Mouse (Mus musculus): ENCODE data around the gene Mri1. TPM values are rescaled to one million over a fixed set of nuclear protein-coding genes. Genes with fewer than 3 reads are reported as not detected.

Gene Mri1
- total and polyA plus RNA-seq, 3 experiments, result 10.8 to 20.8 (median 12.0) TPM

DNA sequence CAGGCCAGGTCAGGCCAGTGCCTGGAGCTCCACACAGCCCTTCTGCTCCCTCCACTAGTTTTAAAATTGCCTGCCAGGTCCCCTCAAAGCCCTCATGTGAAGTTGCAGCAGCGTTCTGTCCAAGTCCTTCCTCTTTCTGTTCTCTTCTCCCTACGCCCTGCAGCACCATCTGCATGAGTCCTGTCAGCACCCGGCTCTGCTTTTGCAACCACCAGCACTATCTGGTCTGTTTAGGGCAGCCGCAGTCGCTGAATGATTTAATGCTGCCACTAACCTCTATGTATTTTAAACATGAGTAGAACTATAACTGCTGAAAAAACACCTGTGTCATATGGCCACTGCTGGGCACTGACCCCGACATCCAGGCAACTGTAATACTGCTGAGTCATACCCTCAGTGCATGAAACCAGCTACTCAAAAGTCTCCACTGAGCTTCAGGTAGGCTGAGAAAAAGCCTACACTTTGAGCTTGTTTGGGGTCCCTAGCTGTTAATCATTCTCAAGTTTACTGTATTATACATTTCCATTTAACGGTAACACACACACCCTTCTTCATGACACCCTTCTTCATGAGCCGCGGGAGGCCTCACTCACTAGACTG, 34.5 kb downstream of the Mri1 start:
- intact Hi-C loops (cut with DNase I), result no loop called here
- TF ChIP-seq CTCF (IDR thresholded peaks at IDR 0.05), result no peak
- no peak for TF ChIP-seq EP300 (IDR thresholded peaks at IDR 0.05; ENCODE audit: insufficient read depth, low read depth, low read length)
- no peak for TF ChIP-seq POLR2A (IDR thresholded peaks at IDR 0.05; ENCODE audit: insufficient read depth, low read depth, low read length)
- WGBS, result 85% methylated on average over 9 of the region's 9 CpGs
- no peak overlapping the region for H3K4me3 ChIP-seq
- H3K27me3 ChIP-seq (ENCODE audit: control insufficient read depth, insufficient read depth, low read length), result no peaks in the 10 kb centered on the region
- H3K27ac ChIP-seq, result no peak overlapping the region; the same call in 1 of the 2 replicates
- H3K36me3 ChIP-seq (ENCODE audit: control insufficient read depth, insufficient read depth, low read length), result no peaks in the 10 kb centered on the region
- peak in 1 of 2 experiments; percentile 46 for DNase-seq
- no peak overlapping the region for H3K9ac ChIP-seq (ENCODE audit: low read depth, low read length)
- H3K4me1 ChIP-seq (ENCODE audit: control insufficient read depth, insufficient read depth, low read length), result no peaks in the 10 kb centered on the region
- H3K79me2 ChIP-seq (replicated peaks; ENCODE audit: control insufficient read depth, insufficient read depth, low read length), result no peaks in the 10 kb centered on the region

GRCm38 (mm10) chr8:84220105-84220504, 37.0 kb downstream of the Mri1 start:
- Histone ChIP-seq H3K79me2 (replicated peaks; ENCODE audit: control insufficient read depth, insufficient read depth, low read length) (no peaks in the 10 kb centered on the region), H3K36me3 (ENCODE audit: control insufficient read depth, insufficient read depth, low read length) (no peaks in the 10 kb centered on the region), H3K27ac (no peak overlapping the region), H3K4me1 (ENCODE audit: control insufficient read depth, insufficient read depth, low read length) (no peaks in the 10 kb centered on the region), H3K27me3 (ENCODE audit: control insufficient read depth, insufficient read depth, low read length) (no peaks in the 10 kb centered on the region), H3K4me3 (no peak overlapping the region), H3K9ac (ENCODE audit: low read depth, low read length) (no peak overlapping the region)
- DNase-seq, result peak in 1 of 2 experiments; percentile 40
- TF ChIP-seq CTCF (IDR thresholded peaks at IDR 0.05), result no peak
- no peak for TF ChIP-seq POLR2A (IDR thresholded peaks at IDR 0.05; ENCODE audit: insufficient read depth, low read depth, low read length)
- TF ChIP-seq EP300 (IDR thresholded peaks at IDR 0.05; ENCODE audit: insufficient read depth, low read depth, low read length), result no peak
- intact Hi-C loops (cut with DNase I), result no loop called here
- WGBS, result 67% methylated on average over 7 of the region's 7 CpGs

DNA sequence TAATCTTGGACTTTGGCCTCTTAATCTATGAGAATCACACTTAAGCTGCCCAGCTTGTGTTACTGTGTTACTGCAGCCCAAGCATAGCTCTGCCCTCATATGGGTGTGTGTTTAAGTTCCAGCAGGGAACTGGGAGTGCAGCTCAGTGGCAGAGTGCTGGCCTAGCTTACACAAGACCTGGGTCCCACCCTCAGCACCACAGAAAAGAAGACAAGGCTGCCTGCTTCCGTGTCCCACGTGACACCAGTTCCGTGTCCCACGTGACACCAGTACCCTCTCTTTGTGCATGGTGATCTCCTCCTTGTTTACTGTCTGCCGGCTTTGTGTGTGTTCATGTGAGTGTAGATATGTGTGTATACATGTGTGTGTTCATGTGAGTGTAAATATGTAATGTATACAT, 39.0 kb downstream of the Mri1 start:
- Histone ChIP-seq H3K9ac (ENCODE audit: low read depth, low read length) (no peak overlapping the region), H3K36me3 (ENCODE audit: control insufficient read depth, insufficient read depth, low read length) (no peaks in the 10 kb centered on the region), H3K4me3 (no peak overlapping the region), H3K4me1 (ENCODE audit: control insufficient read depth, insufficient read depth, low read length) (no peaks in the 10 kb centered on the region), H3K27me3 (ENCODE audit: control insufficient read depth, insufficient read depth, low read length) (no peaks in the 10 kb centered on the region), H3K79me2 (replicated peaks; ENCODE audit: control insufficient read depth, insufficient read depth, low read length) (no peaks in the 10 kb centered on the region), H3K27ac (no peak overlapping the region)
- TF ChIP-seq POLR2A (IDR thresholded peaks at IDR 0.05; ENCODE audit: insufficient read depth, low read depth, low read length) (no peak), EP300 (IDR thresholded peaks at IDR 0.05; ENCODE audit: insufficient read depth, low read depth, low read length) (no peak), CTCF (IDR thresholded peaks at IDR 0.05) (no peak)
- intact Hi-C loops (cut with DNase I), result no loop called here
- peak; percentile 23 to 46 for DNase-seq
- 98% methylated on average over 5 of the region's 5 CpGs for WGBS

DNA sequence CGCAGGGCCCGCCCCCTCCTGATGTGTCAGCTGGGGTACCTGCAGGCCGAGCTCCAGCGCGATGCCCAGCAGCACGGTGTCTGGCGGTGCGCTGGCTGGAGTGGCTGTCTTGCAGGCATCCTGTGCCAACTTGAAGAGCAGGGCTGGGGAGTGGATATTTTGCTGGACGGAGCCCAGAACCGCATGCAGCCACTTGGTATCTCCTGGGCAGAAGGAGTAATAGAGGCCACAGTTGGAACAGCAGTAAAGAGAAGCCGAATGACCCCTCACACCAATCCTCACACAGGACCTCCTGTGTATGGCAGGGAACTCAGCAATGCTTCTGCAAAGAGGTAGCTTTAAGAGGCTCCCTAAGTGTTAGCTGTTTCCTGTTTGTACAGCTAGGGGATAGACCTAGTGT, 39.9 kb downstream of the Mri1 start:
- intact Hi-C loops (cut with DNase I), result no loop called here
- Histone ChIP-seq H3K4me3 (no peak overlapping the region), H3K4me1 (ENCODE audit: control insufficient read depth, insufficient read depth, low read length) (no peaks in the 10 kb centered on the region), H3K79me2 (replicated peaks; ENCODE audit: control insufficient read depth, insufficient read depth, low read length) (no peaks in the 10 kb centered on the region), H3K36me3 (ENCODE audit: control insufficient read depth, insufficient read depth, low read length) (no peaks in the 10 kb centered on the region), H3K9ac (ENCODE audit: low read depth, low read length) (no peak overlapping the region), H3K27ac (no peak overlapping the region), H3K27me3 (ENCODE audit: control insufficient read depth, insufficient read depth, low read length) (no peaks in the 10 kb centered on the region)
- no peak for DNase-seq
- WGBS, result 83% methylated on average over 11 of the region's 11 CpGs
- TF ChIP-seq CTCF (IDR thresholded peaks at IDR 0.05) (no peak), EP300 (IDR thresholded peaks at IDR 0.05; ENCODE audit: insufficient read depth, low read depth, low read length) (no peak), POLR2A (IDR thresholded peaks at IDR 0.05; ENCODE audit: insufficient read depth, low read depth, low read length) (no peak)

DNA sequence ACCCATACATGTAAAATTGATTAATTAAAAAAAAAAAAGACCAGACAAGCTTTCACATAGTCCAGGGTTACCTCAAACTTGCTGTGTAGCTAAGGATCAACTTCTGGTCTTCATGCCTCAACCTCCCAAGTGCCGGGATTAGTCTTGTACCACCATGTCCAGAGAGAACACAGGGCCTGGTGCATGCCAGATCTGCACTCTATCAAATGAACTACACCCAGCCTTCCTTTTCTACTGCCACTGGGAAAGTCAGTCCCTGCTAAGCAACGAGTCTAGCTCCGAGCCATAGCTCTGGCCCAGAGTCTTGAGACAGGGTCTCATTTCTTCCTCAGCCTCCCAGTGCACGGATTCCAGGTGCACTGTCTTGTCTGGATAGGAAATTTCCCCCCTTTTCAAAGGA, 43.8 kb downstream of the Mri1 start:
- intact Hi-C loops (cut with DNase I), result no loop called here

DNA sequence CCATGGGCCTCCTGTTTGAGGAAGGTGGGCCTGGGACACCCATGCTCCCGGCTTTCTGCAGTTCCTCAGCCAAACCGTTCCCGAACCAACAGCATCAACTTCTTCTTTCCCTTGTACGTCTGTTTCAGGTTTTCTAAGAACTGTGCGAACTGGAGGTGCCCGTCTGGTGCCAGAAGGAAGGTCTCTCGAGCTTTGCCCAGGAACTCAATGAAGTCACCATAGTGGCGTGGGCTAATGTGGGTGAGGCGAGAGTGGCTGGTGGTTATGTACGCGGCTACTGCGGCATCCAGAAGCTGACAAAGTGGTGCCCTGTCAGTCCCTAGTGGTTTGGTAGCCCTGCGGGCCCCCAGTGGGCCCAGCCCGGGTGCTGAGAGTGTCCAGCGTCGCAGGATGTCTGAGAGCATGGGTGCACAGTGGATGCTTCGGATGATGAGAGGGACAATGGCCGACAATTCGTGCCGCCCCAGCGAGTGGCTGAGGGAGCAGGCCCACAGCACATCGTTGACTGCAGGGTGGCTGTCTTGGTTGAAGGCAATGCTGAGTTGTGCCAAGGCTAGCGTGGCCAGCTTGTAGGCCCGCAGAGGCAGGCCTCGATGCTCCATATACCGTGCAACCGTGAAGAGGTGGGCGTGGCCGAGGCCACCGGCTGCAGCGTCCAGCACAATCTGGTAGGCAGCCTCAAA, 45.1 kb downstream of the Mri1 start:
- no peaks in the 10 kb centered on the region for H3K79me2 ChIP-seq (replicated peaks; ENCODE audit: control insufficient read depth, insufficient read depth, low read length)
- no peak overlapping the region for H3K4me3 ChIP-seq
- no peak overlapping the region for H3K9ac ChIP-seq (ENCODE audit: low read depth, low read length)
- DNase-seq, result no peak
- no peak overlapping the region for H3K27ac ChIP-seq
- TF ChIP-seq CTCF (IDR thresholded peaks at IDR 0.05) (no peak), POLR2A (IDR thresholded peaks at IDR 0.05; ENCODE audit: insufficient read depth, low read depth, low read length) (no peak), EP300 (IDR thresholded peaks at IDR 0.05; ENCODE audit: insufficient read depth, low read depth, low read length) (no peak)
- 88% methylated on average over 31 of the region's 31 CpGs for WGBS
- H3K4me1 ChIP-seq (ENCODE audit: control insufficient read depth, insufficient read depth, low read length), result peaks cover 22% of the 10 kb centered on the region
- H3K27me3 ChIP-seq (ENCODE audit: control insufficient read depth, insufficient read depth, low read length), result no peaks in the 10 kb centered on the region
- intact Hi-C loops (cut with DNase I), result no loop called here
- peaks cover 23% of the 10 kb centered on the region for H3K36me3 ChIP-seq (ENCODE audit: control insufficient read depth, insufficient read depth, low read length)

More for the DNA sequence above, 43.8 kb downstream of the Mri1 start:
- Histone ChIP-seq H3K79me2 (replicated peaks; ENCODE audit: control insufficient read depth, insufficient read depth, low read length) (no peaks in the 10 kb centered on the region), H3K4me1 (ENCODE audit: control insufficient read depth, insufficient read depth, low read length) (peaks cover 14% of the 10 kb centered on the region), H3K9ac (ENCODE audit: low read depth, low read length) (no peak overlapping the region), H3K36me3 (ENCODE audit: control insufficient read depth, insufficient read depth, low read length) (peaks cover 13% of the 10 kb centered on the region), H3K27ac (no peak overlapping the region), H3K4me3 (no peak overlapping the region), H3K27me3 (ENCODE audit: control insufficient read depth, insufficient read depth, low read length) (no peaks in the 10 kb centered on the region)
- WGBS, result 91% methylated on average over 4 of the region's 4 CpGs
- no peak for DNase-seq
- TF ChIP-seq EP300 (IDR thresholded peaks at IDR 0.05; ENCODE audit: insufficient read depth, low read depth, low read length) (no peak), POLR2A (IDR thresholded peaks at IDR 0.05; ENCODE audit: insufficient read depth, low read depth, low read length) (no peak), CTCF (IDR thresholded peaks at IDR 0.05) (no peak)
